In genomic region chr8:105961536-105961935, GRCm38 (mm10) we compare ENCODE assay signal across 31 mouse cellular contexts. TPM values are rescaled to one million over a fixed set of nuclear protein-coding genes. Genes with fewer than 3 reads are reported as not detected.
A peak's percentile ranks its signal among the peaks of the same experiment; 100 is the strongest.
DNase-seq lines count a peak whose midpoint lies in the region; ATAC-seq lines count a peak whose summit lies in the region.
"Had no signal": no experiment of that assay in that cellular context is flagged by ENCODE, and none has a peak within 500 bp of the region (broad histone marks: within the 10 kb centered on the region; RNA-seq: fewer than 3 reads in every experiment).

No protein-coding gene starts in this region.

- 26% methylated on average over 10 of the region's 10 CpGs for WGBS in liver, embryonic 12.5 days (ENCODE audit: insufficient replicate concordance)
- 87% methylated on average over 10 of the region's 10 CpGs for WGBS in limb, embryonic 10.5 days

- peaks cover 52% of the 10 kb centered on the region for H3K36me3 ChIP-seq in erythroblast, embryonic 14.5 days (ENCODE audit: control insufficient read depth)
- H3K36me3 ChIP-seq in liver, embryonic 12.5 days: peaks cover 36% of the 10 kb centered on the region
- H3K36me3 ChIP-seq in limb, embryonic 10.5 days: peaks cover 49% of the 10 kb centered on the region
- H3K36me3 ChIP-seq: hindbrain, embryonic 13.5 days had no signal

- no peak overlapping the region for H3K9ac ChIP-seq in liver, embryonic 12.5 days
- H3K9ac ChIP-seq: forebrain, postnatal 0 days; heart, embryonic 15.5 days; hindbrain, embryonic 13.5 days; limb, embryonic 12.5 days had no signal

- DNase-seq in MEL-GATA-1-ER (ENCODE audit: extremely low read depth, low read depth) (peak; percentile 31), adipocyte (ENCODE audit: low spot score) (no peak)
- DNase-seq in gastrocnemius, postnatal 36 days: no peak
- DNase-seq in limb, embryonic 10.5 days (ENCODE audit: low spot score): no peak
- DNase-seq: adrenal gland, postnatal 10 days; cerebellum, adult 8-10 months; cerebellum, postnatal 36 days; forebrain, postnatal 0 days; gastrocnemius, postnatal 25 days; heart, adult 2 months; heart, postnatal 36 days; kidney, adult 8-10 months; kidney, postnatal 25 days; lung, adult 2 months; thymus, adult 18-20 months had no signal

- H3K27me3 ChIP-seq in erythroblast, embryonic 14.5 days (ENCODE audit: control insufficient read depth): no peaks in the 10 kb centered on the region
- H3K27me3 ChIP-seq in liver, embryonic 12.5 days (replicated peaks): 0 out of 2 replicates have a peak, but pooled peaks cover 4% of the 10 kb centered on the region
- no peaks in the 10 kb centered on the region for H3K27me3 ChIP-seq in limb, embryonic 10.5 days (ENCODE audit: low read depth, poor library complexity, severe bottlenecking)
- H3K27me3 ChIP-seq: heart, embryonic 15.5 days; limb, embryonic 12.5 days had no signal

- H3K9me3 ChIP-seq in erythroblast, embryonic 14.5 days (ENCODE audit: control insufficient read depth, low read length): no peaks in the 10 kb centered on the region
- H3K9me3 ChIP-seq in liver, embryonic 12.5 days (replicated peaks): no peaks in the 10 kb centered on the region
- H3K9me3 ChIP-seq in limb, embryonic 10.5 days (replicated peaks): no peaks in the 10 kb centered on the region
- H3K9me3 ChIP-seq: heart, embryonic 15.5 days; hindbrain, embryonic 13.5 days; limb, embryonic 12.5 days; midbrain, embryonic 10.5 days had no signal

- ATAC-seq in erythroblast, adult 5-6 weeks (replicated peaks; ENCODE audit: low FRiP score, poor library complexity, severe bottlenecking): no peak
- peak; percentile 50 for ATAC-seq in liver, embryonic 12.5 days
- ATAC-seq in megakaryocyte progenitor cell, adult 5-6 weeks (replicated peaks; ENCODE audit: poor library complexity): peak; percentile 59
- ATAC-seq: activated CD4-positive, CD25-positive, alpha-beta regulatory T cell, adult 4 months; forebrain, postnatal 0 days; midbrain, embryonic 16.5 days had no signal

- H3K4me3 ChIP-seq in erythroblast, embryonic 14.5 days (replicated peaks): peak overlapping the region; percentile 42
- peak overlapping the region; percentile 16; the same call in 1 of the 2 replicates for H3K4me3 ChIP-seq in liver, embryonic 12.5 days
- H3K4me3 ChIP-seq in limb, embryonic 10.5 days: no peak overlapping the region
- H3K4me3 ChIP-seq: heart, adult 2 months; heart, embryonic 15.5 days; hindbrain, embryonic 13.5 days; layer of hippocampus, adult 2 months; limb, embryonic 12.5 days; midbrain, embryonic 10.5 days had no signal

- H3K27ac ChIP-seq in liver, embryonic 12.5 days: 0 out of 2 replicates have a peak overlapping the region, but pooled peaks have one; percentile 39
- H3K27ac ChIP-seq in limb, embryonic 10.5 days: no peak overlapping the region
- H3K27ac ChIP-seq: heart, adult 2 months; heart, embryonic 15.5 days; hindbrain, embryonic 13.5 days; layer of hippocampus, adult 2 months; limb, embryonic 12.5 days; midbrain, embryonic 10.5 days had no signal

- intact Hi-C loops in gastrocnemius, postnatal 36 days (cut with DNase I): no loop called here

- H3K4me1 ChIP-seq in erythroblast, embryonic 14.5 days (ENCODE audit: control insufficient read depth): peaks cover 64% of the 10 kb centered on the region
- peaks cover 65% of the 10 kb centered on the region for H3K4me1 ChIP-seq in liver, embryonic 12.5 days
- H3K4me1 ChIP-seq in limb, embryonic 10.5 days: peaks cover 36% of the 10 kb centered on the region

- peak overlapping the region; percentile 57 for H3K4me2 ChIP-seq in liver, embryonic 12.5 days
- H3K4me2 ChIP-seq: heart, embryonic 15.5 days; hindbrain, embryonic 13.5 days; limb, embryonic 12.5 days had no signal

RNA-seq across cellular contexts. Expression of gene Slc12a4, which starts 4.4 kb away (rescaled TPM):
- 1.7 and 1.9 TPM in 2 replicates for polyA plus RNA-seq in erythroblast, embryonic 14.5 days (2012)
- 4.0 and 7.9 TPM in 2 replicates for total RNA-seq in erythroblast, adult 5-6 weeks (2015; ENCODE audit: low replicate concordance)
- total RNA-seq in erythroblast, adult 5-6 weeks (2017; ENCODE audit: low replicate concordance): 0.68 and 1.4 TPM in 2 replicates
- polyA plus RNA-seq in liver, embryonic 12.5 days (2016; fragmentation: Nextera tagmentation; extraction: Ambion mirVana): 18.2 and 18.6 TPM in 2 replicates
- 2.0 and 3.5 TPM in 2 replicates for total RNA-seq in megakaryocyte progenitor cell, adult 5-6 weeks (2015)
- 7.7 and 8.4 TPM in 2 replicates for total RNA-seq in megakaryocyte progenitor cell, adult 5-6 weeks (2017)
- total RNA-seq in gastrocnemius, postnatal 36 days (2021): 10 to 100 TPM; 11.2 to 17.7 TPM
- 31.9 and 37.7 TPM in 2 replicates for polyA plus RNA-seq in limb, embryonic 10.5 days (2016; fragmentation: Nextera tagmentation; extraction: Ambion mirVana)

RNA-seq across cellular contexts. Expression of gene Dpep3, which starts 17.7 kb away (rescaled TPM):
- polyA plus RNA-seq in erythroblast, embryonic 14.5 days (2012): not detected in 2 replicates
- not detected in 2 replicates for total RNA-seq in erythroblast, adult 5-6 weeks (2015; ENCODE audit: low replicate concordance)
- total RNA-seq in erythroblast, adult 5-6 weeks (2017; ENCODE audit: low replicate concordance): not detected in 2 replicates
- polyA plus RNA-seq in liver, embryonic 12.5 days (2016; fragmentation: Nextera tagmentation; extraction: Ambion mirVana): not detected in 2 replicates
- total RNA-seq in megakaryocyte progenitor cell, adult 5-6 weeks (2015): not detected in 2 replicates
- not detected in 2 replicates for total RNA-seq in megakaryocyte progenitor cell, adult 5-6 weeks (2017)
- not detected for total RNA-seq in gastrocnemius, postnatal 36 days (2021)
- not detected in 2 replicates for polyA plus RNA-seq in limb, embryonic 10.5 days (2016; fragmentation: Nextera tagmentation; extraction: Ambion mirVana)
- total RNA-seq: adrenal gland, postnatal 10 days; forebrain, postnatal 0 days; gastrocnemius, postnatal 25 days; heart, adult 2 months; heart, postnatal 36 days; layer of hippocampus, adult 2 months; layer of hippocampus, postnatal 25 days; left cerebral cortex, postnatal 10 days had no signal
- polyA plus RNA-seq: activated CD4-positive, CD25-positive, alpha-beta regulatory T cell, adult 4 months; forebrain, embryonic 11.5 days; forebrain, postnatal 0 days; heart, embryonic 15.5 days; hindbrain, embryonic 13.5 days; limb, embryonic 12.5 days; midbrain, embryonic 10.5 days; midbrain, embryonic 16.5 days; neural tube, embryonic 14.5 days; stomach, embryonic 16.5 days had no signal

RNA-seq across cellular contexts. Expression of gene Lcat, which starts 18.4 kb away (rescaled TPM):
- 0.33 and 0.36 TPM in 2 replicates for polyA plus RNA-seq in erythroblast, embryonic 14.5 days (2012)
- 1.3 TPM in 1 of 2 replicates, not detected in the other for total RNA-seq in erythroblast, adult 5-6 weeks (2015; ENCODE audit: low replicate concordance)
- not detected in 2 replicates for total RNA-seq in erythroblast, adult 5-6 weeks (2017; ENCODE audit: low replicate concordance)
- polyA plus RNA-seq in liver, embryonic 12.5 days (2016; fragmentation: Nextera tagmentation; extraction: Ambion mirVana): 26.3 and 29.2 TPM in 2 replicates
- 0.83 TPM in 1 of 2 replicates, not detected in the other for total RNA-seq in megakaryocyte progenitor cell, adult 5-6 weeks (2015)
- total RNA-seq in megakaryocyte progenitor cell, adult 5-6 weeks (2017): 0.12 TPM in 1 of 2 replicates, not detected in the other
- total RNA-seq in gastrocnemius, postnatal 36 days (2021): under 1 TPM in 1 of 2 experiments, not detected in 1; 0.25 TPM
- 2.0 and 2.1 TPM in 2 replicates for polyA plus RNA-seq in limb, embryonic 10.5 days (2016; fragmentation: Nextera tagmentation; extraction: Ambion mirVana)

RNA-seq across cellular contexts. Expression of gene Psmb10, which starts 23.3 kb away (rescaled TPM):
- polyA plus RNA-seq in erythroblast, embryonic 14.5 days (2012): 3.2 and 4.6 TPM in 2 replicates
- total RNA-seq in erythroblast, adult 5-6 weeks (2015; ENCODE audit: low replicate concordance): 22.9 and 51.4 TPM in 2 replicates
- 7.2 and 13.2 TPM in 2 replicates for total RNA-seq in erythroblast, adult 5-6 weeks (2017; ENCODE audit: low replicate concordance)
- polyA plus RNA-seq in liver, embryonic 12.5 days (2016; fragmentation: Nextera tagmentation; extraction: Ambion mirVana): 77.2 and 84.6 TPM in 2 replicates
- total RNA-seq in megakaryocyte progenitor cell, adult 5-6 weeks (2015): 127 and 155 TPM in 2 replicates
- 58.8 and 66.5 TPM in 2 replicates for total RNA-seq in megakaryocyte progenitor cell, adult 5-6 weeks (2017)
- total RNA-seq in gastrocnemius, postnatal 36 days (2021): 10 to 100 TPM; 15.7 to 24.2 TPM
- polyA plus RNA-seq in limb, embryonic 10.5 days (2016; fragmentation: Nextera tagmentation; extraction: Ambion mirVana): 28.9 and 40.3 TPM in 2 replicates

RNA-seq across cellular contexts. Expression of gene Ctrl, which starts 27.9 kb away (rescaled TPM):
- not detected in 2 replicates for polyA plus RNA-seq in erythroblast, embryonic 14.5 days (2012)
- total RNA-seq in erythroblast, adult 5-6 weeks (2015; ENCODE audit: low replicate concordance): not detected in 2 replicates
- not detected in 2 replicates for total RNA-seq in erythroblast, adult 5-6 weeks (2017; ENCODE audit: low replicate concordance)
- 0.94 and 1.0 TPM in 2 replicates for polyA plus RNA-seq in liver, embryonic 12.5 days (2016; fragmentation: Nextera tagmentation; extraction: Ambion mirVana)
- 0.22 and 3.2 TPM in 2 replicates for total RNA-seq in megakaryocyte progenitor cell, adult 5-6 weeks (2015)
- 2.2 TPM in 1 of 2 replicates, not detected in the other for total RNA-seq in megakaryocyte progenitor cell, adult 5-6 weeks (2017)
- not detected for total RNA-seq in gastrocnemius, postnatal 36 days (2021)
- polyA plus RNA-seq in limb, embryonic 10.5 days (2016; fragmentation: Nextera tagmentation; extraction: Ambion mirVana): 1.6 and 2.0 TPM in 2 replicates
- total RNA-seq: gastrocnemius, postnatal 25 days had no signal
